Mouse (Mus musculus) MEL (cell line): ENCODE measurements at regions not wholly inside any gene's neighbourhood (a gene's known extent, or its start where the extent isn't known, plus 50 kb on each side); places are given as distances from the start of the nearest gene placed in this dataset.

Experiments used
- DNase-seq: peaks from one replicate; pipeline ENCODE4 v3.0.0; 2011; ENCODE audit warnings: low read depth, low spot score
- H3K27ac ChIP-seq: 2 replicates; pipeline ENCODE4 v1.5.1; 2012; ENCODE audit warnings: low read depth, mild to moderate bottlenecking, control low read depth, low read length, moderate library complexity; ENCODE audit not compliant: control insufficient read depth
- H3K27me3 ChIP-seq, 2 experiments: fragments of 150-350 bp in 1 of 2; sonication (generic) in 1 of 2; 2 replicates each; pipeline ENCODE4 v1.6.1; 2012; ENCODE audit warnings: low read length in 2 of 2, mild to moderate bottlenecking in 2 of 2, improper control_type of control experiment in 1 of 2, moderate library complexity in 1 of 2; ENCODE audit not compliant: insufficient read depth in 2 of 2, control insufficient read depth in 1 of 2
- H3K36me3 ChIP-seq, 2 experiments: 2 replicates each; pipeline ENCODE4 v1.6.1; 2012 to 2014; ENCODE audit warnings: low read length in 2 of 2, improper control_type of control experiment in 1 of 2, inconsistent platforms in 1 of 2, mild to moderate bottlenecking in 1 of 2; ENCODE audit not compliant: insufficient read depth in 2 of 2, control insufficient read depth in 1 of 2
- H3K4me1 ChIP-seq, 2 experiments: fragments of 150-350 bp in 1 of 2; sonication (generic) in 1 of 2; 2 replicates each; pipeline ENCODE4 v1.6.1; 2012; ENCODE audit warnings: low read length in 2 of 2, improper control_type of control experiment in 1 of 2, mild to moderate bottlenecking in 1 of 2; ENCODE audit not compliant: insufficient read depth in 2 of 2, control insufficient read depth in 1 of 2
- H3K4me3 ChIP-seq, 2 experiments: fragments of 150-350 bp in 1 of 2; sonication (generic) in 1 of 2; 2 replicates each; pipeline ENCODE4 v1.5.1; 2012; ENCODE audit warnings: low read depth in 2 of 2, low read length in 2 of 2, mild to moderate bottlenecking in 2 of 2, moderate library complexity in 2 of 2, control low read depth in 1 of 2, improper control_type of control experiment in 1 of 2; ENCODE audit not compliant: control insufficient read depth in 1 of 2, insufficient read depth in 1 of 2
- H3K79me2 ChIP-seq: 2 replicates; pipeline ENCODE4 v1.6.1; 2012; ENCODE audit warnings: mild to moderate bottlenecking, low read length, moderate library complexity; ENCODE audit not compliant: control insufficient read depth, poor library complexity, insufficient read depth
- H3K9ac ChIP-seq: 2 replicates; pipeline ENCODE4 v1.6.1; 2012; ENCODE audit warnings: low read depth, mild to moderate bottlenecking, control low read depth, low read length, moderate library complexity; ENCODE audit not compliant: control insufficient read depth, poor library complexity, severe bottlenecking
- H3K9me3 ChIP-seq: fragments of 150-350 bp; sonication (generic); replicated peaks from 2 replicates; pipeline ENCODE4 v1.6.1; 2012; ENCODE audit warnings: mild to moderate bottlenecking, low read length, improper control_type of control experiment, moderate library complexity; ENCODE audit not compliant: insufficient read depth
- BHLHE40 ChIP-seq: IDR thresholded peaks from 2 replicates; pipeline ENCODE4 v1.6.1; 2012; ENCODE audit warnings: low read depth, mild to moderate bottlenecking, inconsistent platforms, low read length, improper control_type of control experiment, borderline replicate concordance
- E2F4 ChIP-seq: IDR thresholded peaks from 2 replicates; pipeline ENCODE4 v1.6.1; 2011; ENCODE audit warnings: low read depth, low read length, improper control_type of control experiment, borderline replicate concordance
- EP300 ChIP-seq, 2 experiments: IDR thresholded peaks; 2 replicates each; pipeline ENCODE4 v1.6.1; 2011; ENCODE audit warnings: improper control_type of control experiment in 2 of 2, low read length in 2 of 2, low read depth in 1 of 2, mild to moderate bottlenecking in 1 of 2
- ETS1 ChIP-seq: IDR thresholded peaks from 2 replicates; pipeline ENCODE4 v1.6.1; 2012; ENCODE audit warnings: low read depth, mild to moderate bottlenecking, inconsistent platforms, low read length, improper control_type of control experiment, moderate library complexity
- GATA1 ChIP-seq: IDR thresholded peaks from 2 replicates; pipeline ENCODE4 v1.6.1; 2011; ENCODE audit warnings: low read depth, low read length, improper control_type of control experiment
- HCFC1 ChIP-seq: IDR thresholded peaks from 2 replicates; pipeline ENCODE4 v1.6.1; 2012; ENCODE audit warnings: low read depth, mild to moderate bottlenecking, inconsistent platforms, low read length, improper control_type of control experiment, moderate library complexity
- JUND ChIP-seq: IDR thresholded peaks from 2 replicates; pipeline ENCODE4 v1.6.1; 2011; ENCODE audit warnings: low read depth, mild to moderate bottlenecking, improper control_type of control experiment, low read length
- MAFK ChIP-seq: IDR thresholded peaks from 2 replicates; pipeline ENCODE4 v1.6.1; 2011; ENCODE audit warnings: low read depth, mild to moderate bottlenecking, low read length, improper control_type of control experiment, borderline replicate concordance
- MAX ChIP-seq: IDR thresholded peaks from 2 replicates; pipeline ENCODE4 v1.6.1; 2011; ENCODE audit warnings: low read length, improper control_type of control experiment
- MEF2A ChIP-seq: IDR thresholded peaks from 2 replicates; pipeline ENCODE4 v1.6.1; 2014; ENCODE audit warnings: low read depth, mild to moderate bottlenecking, inconsistent platforms, low read length, improper control_type of control experiment; ENCODE audit not compliant: poor library complexity, insufficient replicate concordance, severe bottlenecking; ENCODE audit errors: extremely low read depth
- MXI1 ChIP-seq: IDR thresholded peaks from 2 replicates; pipeline ENCODE4 v1.6.1; 2011; ENCODE audit warnings: mild to moderate bottlenecking, low read depth, low read length, improper control_type of control experiment
- MYB ChIP-seq: IDR thresholded peaks from 2 replicates; pipeline ENCODE4 v1.6.1; 2011; ENCODE audit warnings: mild to moderate bottlenecking, low read depth, low read length, improper control_type of control experiment
- MYC ChIP-seq: IDR thresholded peaks from 2 replicates; pipeline ENCODE4 v1.6.1; 2011; ENCODE audit warnings: low read depth, mild to moderate bottlenecking, low read length, improper control_type of control experiment, moderate library complexity
- NELFE ChIP-seq: IDR thresholded peaks from 2 replicates; pipeline ENCODE4 v1.6.1; 2011; ENCODE audit warnings: low read depth, low read length, improper control_type of control experiment
- NRF1 ChIP-seq: IDR thresholded peaks from 2 replicates; pipeline ENCODE4 v1.6.1; 2014; ENCODE audit warnings: low read depth, mild to moderate bottlenecking, inconsistent platforms, low read length, improper control_type of control experiment, moderate library complexity; ENCODE audit not compliant: poor library complexity, insufficient read depth, severe bottlenecking
- POLR2AphosphoS5 ChIP-seq: IDR thresholded peaks from 2 replicates; pipeline ENCODE4 v1.6.1; 2012; ENCODE audit warnings: low read depth, borderline replicate concordance, mild to moderate bottlenecking, inconsistent platforms, low read length, moderate library complexity, mixed read lengths
- RAD21 ChIP-seq: IDR thresholded peaks from 2 replicates; pipeline ENCODE4 v1.6.1; 2011; ENCODE audit warnings: mild to moderate bottlenecking, low read depth, low read length, improper control_type of control experiment
- SMC3 ChIP-seq: IDR thresholded peaks from 2 replicates; pipeline ENCODE4 v1.6.1; 2011; ENCODE audit warnings: low read depth, low read length, improper control_type of control experiment
- TBP ChIP-seq: IDR thresholded peaks from 2 replicates; pipeline ENCODE4 v1.8.0; 2011; ENCODE audit warnings: low read depth, low read length, improper control_type of control experiment
- ZC3H11A ChIP-seq: IDR thresholded peaks from 2 replicates; pipeline ENCODE4 v1.6.1; 2012; ENCODE audit warnings: low read depth, mild to moderate bottlenecking, inconsistent platforms, low read length, improper control_type of control experiment
- ZMIZ1 ChIP-seq: IDR thresholded peaks from 2 replicates; pipeline ENCODE4 v1.6.1; 2012; ENCODE audit warnings: low read depth, mild to moderate bottlenecking, inconsistent platforms, low read length, improper control_type of control experiment, moderate library complexity

DNA sequence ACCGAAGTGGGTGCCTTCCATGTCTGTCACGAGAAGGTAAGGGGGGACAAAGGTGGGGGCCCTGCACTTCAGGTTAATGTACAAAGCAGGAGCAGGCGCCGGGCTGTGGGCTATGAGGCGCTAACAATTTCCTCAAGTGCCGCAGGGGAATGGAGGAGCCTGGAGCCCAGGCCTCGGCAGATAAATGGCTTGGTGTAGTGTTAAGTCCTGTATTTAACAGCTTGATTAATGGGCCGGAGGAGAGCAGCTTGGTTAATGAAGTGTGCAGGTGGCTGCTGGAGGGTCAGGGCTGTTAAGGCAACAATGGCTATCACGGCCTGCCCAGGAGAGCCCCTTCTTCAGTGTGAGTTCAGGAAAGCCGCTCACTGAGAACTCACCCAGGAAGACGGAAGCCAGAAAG lies 72.0 kb upstream of the Twist2 start:
- H3K27me3 ChIP-seq = no peaks in the 10 kb centered on the region
- no peak for TF ChIP-seq MYC
- TF ChIP-seq HCFC1 = no peak
- TF ChIP-seq MAFK = no peak
- TF ChIP-seq RAD21 = no peak
- TF ChIP-seq NRF1 = no peak
- no peak for TF ChIP-seq JUND
- TF ChIP-seq EP300 (IDR thresholded peaks at IDR 0.05; ENCODE audit: low read depth in 1 of 2, low read length in 2 of 2) = no peak
- TF ChIP-seq MEF2A = no peak
- no peak for TF ChIP-seq MXI1
- TF ChIP-seq GATA1 = no peak
- TF ChIP-seq POLR2AphosphoS5 = no peak
- TF ChIP-seq BHLHE40 = no peak
- TF ChIP-seq SMC3 = no peak
- no peak for TF ChIP-seq NELFE
- no peak for TF ChIP-seq ZMIZ1
- TF ChIP-seq ZC3H11A = no peak
- H3K4me3 ChIP-seq = no peak overlapping the region
- H3K27ac ChIP-seq = no peak overlapping the region
- H3K9ac ChIP-seq = no peak overlapping the region
- no peaks in the 10 kb centered on the region for H3K9me3 ChIP-seq
- H3K79me2 ChIP-seq = no peaks in the 10 kb centered on the region
- H3K36me3 ChIP-seq = no peaks in the 10 kb centered on the region
- no peak for DNase-seq
- no peaks in the 10 kb centered on the region for H3K4me1 ChIP-seq

- H3K36me3 ChIP-seq = no peaks in the 10 kb centered on the region
- no peaks in the 10 kb centered on the region for H3K4me1 ChIP-seq
- no peak overlapping the region for H3K27ac ChIP-seq
- TF ChIP-seq GATA1 = no peak
- TF ChIP-seq MYC = no peak
- TF ChIP-seq POLR2AphosphoS5 = no peak
- no peak for TF ChIP-seq MAX
- TF ChIP-seq TBP = no peak
- no peak for TF ChIP-seq NRF1
- no peak for TF ChIP-seq E2F4
- TF ChIP-seq MYB = no peak
- no peak for TF ChIP-seq MAFK
- TF ChIP-seq ETS1 = no peak
- no peak for TF ChIP-seq EP300 (IDR thresholded peaks at IDR 0.05; ENCODE audit: low read depth in 1 of 2, low read length in 2 of 2)
- H3K9ac ChIP-seq = no peak overlapping the region
- H3K4me3 ChIP-seq = no peak overlapping the region
- no peaks in the 10 kb centered on the region for H3K79me2 ChIP-seq
- H3K9me3 ChIP-seq = no peaks in the 10 kb centered on the region
- DNase-seq = no peak
- H3K27me3 ChIP-seq = no peaks in the 10 kb centered on the region
Observed at GRCm38 (mm10) chr1:91730281-91730680, 71.0 kb upstream of the Twist2 start.
